Mouse (Mus musculus): ENCODE measurements around the gene Rxfp3. TPM values are rescaled to one million over a fixed set of nuclear protein-coding genes. Genes with fewer than 3 reads are reported as not detected.

The Rxfp3 gene
- not detected for total RNA-seq (2021)
- long read RNA-seq, experiment 1, result 0 reads
- long read RNA-seq, experiment 2, result 0 reads

GRCm38 (mm10) chr15:11037711-11038110 lies at the start of gene Rxfp3:
TSS of gene Rxfp3 (minus strand) at chr15:11037991.
- intact Hi-C loops (cut with DNase I), result loop anchor here (1.0 to 2.0 kb wide), 2 partner anchors 283 to 343 kb away; no protein-coding TSS in a partner anchor
- DNase-seq, result no peak

GRCm38 (mm10) chr15:11084993-11085365 lies 47.2 kb upstream of the Rxfp3 start:
- intact Hi-C loops (cut with DNase I), result no loop called here
- no peak for DNase-seq

DNA sequence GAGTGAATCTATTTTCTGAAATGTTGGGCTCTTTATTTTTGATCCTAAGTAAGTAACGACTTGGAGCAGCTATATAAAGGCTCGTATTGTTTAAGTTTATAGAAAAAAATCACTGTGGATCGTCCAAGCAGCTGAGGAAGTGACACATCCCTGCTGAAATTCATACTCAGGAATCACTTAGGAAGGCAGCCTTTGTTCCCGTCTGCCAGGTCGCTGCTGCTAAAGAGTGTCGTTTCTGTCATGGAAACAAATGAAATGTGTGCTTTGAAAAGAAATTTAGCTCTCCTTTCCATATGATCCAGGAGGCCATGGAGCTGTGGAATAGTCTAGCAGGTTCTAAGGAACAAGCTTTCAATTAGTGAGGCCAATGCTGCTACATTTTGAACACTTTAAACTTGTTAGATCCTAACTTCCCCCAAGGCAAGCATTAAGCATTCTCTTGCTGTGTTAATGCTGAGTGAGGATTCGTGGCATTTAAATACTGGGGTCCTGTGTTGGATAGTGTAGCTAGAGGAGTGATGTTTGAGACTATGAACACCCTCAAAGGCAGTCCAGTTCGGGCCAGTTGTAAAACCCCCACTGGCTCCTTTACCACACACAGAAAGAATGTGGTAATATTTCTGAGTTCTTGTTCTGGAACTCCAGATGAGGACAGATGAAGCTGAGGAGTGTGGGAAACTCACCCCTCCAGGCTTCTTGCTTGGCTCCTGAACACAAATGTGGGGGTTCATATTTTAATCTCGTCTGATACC lies 46.6 kb upstream of the Rxfp3 start:
- DNase-seq, result no peak
- intact Hi-C loops (cut with DNase I), result no loop called here

DNA sequence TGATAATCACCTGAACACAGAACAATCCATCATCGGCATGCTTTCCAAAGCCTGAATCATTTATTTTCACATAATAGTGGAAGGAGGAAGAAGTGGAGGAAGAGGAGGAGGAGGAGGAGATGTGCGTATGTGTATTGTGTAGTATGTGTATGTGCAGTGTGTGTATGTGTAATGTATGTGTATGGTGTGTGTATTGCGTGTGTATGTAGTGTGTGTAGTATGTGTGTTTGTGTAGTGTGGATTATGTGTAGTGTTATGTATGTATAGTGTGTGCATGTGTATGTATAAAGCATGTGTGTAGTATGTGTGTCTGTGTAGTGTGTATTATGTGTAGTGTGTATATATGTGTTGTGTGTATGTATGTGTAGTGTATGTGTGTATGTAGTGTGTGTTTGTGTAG lies 45.9 kb upstream of the Rxfp3 start:
- no peak for DNase-seq
- intact Hi-C loops (cut with DNase I), result no loop called here

DNA sequence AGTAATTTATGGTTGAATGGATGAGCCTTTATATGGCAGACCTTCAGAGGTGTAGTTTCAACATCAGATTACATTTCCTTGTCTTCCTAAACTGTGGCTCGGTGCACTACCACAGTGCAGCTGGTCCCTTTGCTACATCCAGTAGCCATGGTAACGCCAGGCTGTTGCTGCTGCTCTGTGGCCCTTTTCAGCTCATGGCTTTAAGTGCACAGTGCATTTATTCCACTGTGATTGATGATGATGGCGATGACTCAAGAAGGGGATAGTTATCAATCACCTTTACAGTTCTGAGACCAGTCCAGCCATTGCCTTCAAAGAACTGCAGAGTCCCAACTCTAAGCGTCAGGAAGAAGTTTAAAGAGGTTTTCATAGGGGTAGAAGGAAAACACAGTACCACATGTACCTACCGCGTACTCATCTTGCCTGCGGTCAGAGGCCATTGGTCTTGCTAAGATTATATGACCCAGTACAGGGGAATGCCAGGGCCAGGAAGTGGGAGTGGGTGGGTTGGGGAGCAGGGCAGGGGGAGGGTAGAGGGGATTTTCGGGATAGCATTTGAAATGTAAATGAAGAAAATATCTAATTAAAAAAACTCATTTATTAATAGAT lies 45.3 kb upstream of the Rxfp3 start:
- DNase-seq, result no peak
- intact Hi-C loops (cut with DNase I), result no loop called here

GRCm38 (mm10) chr15:11075726-11076361 lies 38.1 kb upstream of the Rxfp3 start:
- DNase-seq, result no peak
- intact Hi-C loops (cut with DNase I), result no loop called here

GRCm38 (mm10) chr15:11067891-11068290 lies 30.1 kb upstream of the Rxfp3 start:
- DNase-seq, result no peak
- intact Hi-C loops (cut with DNase I), result no loop called here

DNA sequence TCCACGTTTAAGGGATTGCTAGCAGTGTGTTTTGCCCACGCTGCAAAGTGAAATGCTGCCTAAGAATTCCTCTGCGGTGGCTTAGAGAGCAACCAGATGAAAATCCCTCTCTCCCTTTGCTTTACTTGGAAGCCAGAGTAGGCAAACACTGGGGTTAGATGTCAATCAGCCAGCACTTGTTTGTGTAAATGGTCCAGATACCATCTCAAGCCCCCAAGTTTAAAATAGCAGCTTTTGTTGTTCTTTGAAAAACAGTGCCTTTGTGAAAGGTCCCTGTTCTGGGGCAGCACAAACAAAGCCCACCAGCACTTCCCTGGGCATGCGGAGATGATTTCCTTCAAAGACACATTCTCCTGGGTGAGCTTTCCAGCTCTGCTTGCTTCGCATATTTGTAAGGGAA lies 28.5 kb upstream of the Rxfp3 start:
- intact Hi-C loops (cut with DNase I), result no loop called here
- DNase-seq, result no peak

DNA sequence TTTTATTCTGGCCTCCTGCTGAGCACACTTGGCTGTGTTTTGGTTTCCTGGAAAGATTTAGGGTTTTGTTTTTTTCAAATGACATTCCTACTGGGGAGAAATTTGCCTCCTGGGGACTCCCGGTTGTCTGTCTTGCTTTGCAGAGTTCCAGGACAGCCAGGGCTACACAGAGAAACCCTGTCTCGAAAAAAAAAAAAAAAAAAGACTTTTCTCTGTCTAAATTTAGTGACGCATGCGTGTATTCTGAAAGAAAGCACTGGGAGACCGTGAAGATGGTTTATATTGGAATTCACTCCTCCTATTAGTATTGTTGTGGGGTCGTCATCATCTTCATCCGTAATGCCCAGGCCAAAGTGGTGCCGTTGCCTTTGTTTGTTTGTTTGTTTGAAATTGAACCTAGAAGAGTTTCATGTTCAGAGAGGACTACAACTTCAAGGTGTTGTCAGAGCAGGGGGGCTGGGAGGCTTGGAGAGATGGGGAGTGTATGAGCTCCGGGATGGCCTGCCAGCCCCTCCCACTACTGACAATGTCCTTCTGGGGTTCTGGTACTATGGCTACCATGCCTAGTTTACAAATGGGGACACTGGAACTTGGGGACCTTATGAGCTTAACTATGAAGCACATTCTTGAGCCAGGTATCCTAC lies 27.9 kb upstream of the Rxfp3 start:
- DNase-seq, result no peak
- intact Hi-C loops (cut with DNase I), result no loop called here

- DNase-seq, result peak; percentile 66 to 77
- intact Hi-C loops (cut with DNase I), result no loop called here
Measured at GRCm38 (mm10) chr15:11064558-11065411, 27.0 kb upstream of the Rxfp3 start, which contains the start of gene Adamts12. TSS of gene Adamts12 (plus strand) at chr15:11064790.

DNA sequence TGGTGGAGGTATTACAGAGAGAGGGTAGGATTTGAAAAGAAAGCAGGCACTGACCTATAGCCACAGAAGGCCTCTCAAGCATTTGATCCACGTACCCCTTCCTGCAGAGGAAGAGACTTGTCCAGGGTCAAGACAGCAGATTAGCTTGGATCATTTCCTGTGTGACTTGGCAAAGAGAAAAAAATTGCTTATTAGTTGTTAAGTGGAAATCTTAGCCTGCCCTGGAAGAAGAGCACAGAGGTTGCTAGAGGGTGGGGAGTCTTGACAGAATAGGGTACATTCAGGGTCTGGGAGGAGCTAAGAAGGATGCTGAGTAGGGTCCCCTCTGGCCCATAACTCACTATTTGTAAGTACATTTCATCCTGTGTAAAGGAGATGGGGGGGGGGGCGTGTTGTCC lies 26.4 kb upstream of the Rxfp3 start:
- intact Hi-C loops (cut with DNase I), result no loop called here
- no peak for DNase-seq

GRCm38 (mm10) chr15:11062903-11063302 lies 25.1 kb upstream of the Rxfp3 start:
- no peak for DNase-seq
- intact Hi-C loops (cut with DNase I), result no loop called here

DNA sequence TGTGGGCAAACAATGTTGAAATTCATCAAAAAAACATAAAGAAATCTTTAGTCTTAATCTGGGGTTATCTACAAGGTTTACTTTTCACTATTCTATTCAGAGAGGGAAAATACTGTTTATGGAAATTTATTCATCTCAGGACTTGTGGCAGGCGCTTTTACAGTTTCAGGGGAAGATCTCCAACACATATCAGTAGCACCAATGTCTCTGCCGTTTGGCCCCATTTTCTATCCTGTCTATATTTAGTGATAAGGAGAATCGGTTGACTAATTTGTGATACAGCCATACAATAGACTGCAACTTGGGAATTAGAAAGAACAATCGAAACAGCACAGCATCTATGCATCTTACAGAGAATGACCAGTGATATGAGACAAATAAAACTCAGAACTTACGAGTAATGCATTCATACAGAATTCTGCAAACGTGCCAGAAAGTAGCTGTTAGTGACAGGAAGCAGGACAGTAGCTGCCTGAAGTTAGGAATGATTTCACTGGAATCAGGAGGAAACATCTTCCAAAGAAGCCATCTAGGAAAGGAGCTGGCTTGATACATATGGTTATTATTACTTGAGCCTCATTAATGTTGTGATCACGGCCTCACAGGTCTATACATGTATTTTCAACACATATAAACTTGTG lies 16.8 kb upstream of the Rxfp3 start:
- no peak for DNase-seq
- intact Hi-C loops (cut with DNase I), result no loop called here

- intact Hi-C loops (cut with DNase I), result no loop called here
- DNase-seq, result no peak
Measured at GRCm38 (mm10) chr15:11053678-11054439, 16.1 kb upstream of the Rxfp3 start.

- no peak for DNase-seq
- intact Hi-C loops (cut with DNase I), result loop anchor here (1.0 kb wide), 1 partner anchor 9 kb away; no protein-coding TSS in a partner anchor
Measured at GRCm38 (mm10) chr15:11042828-11043227, 5.0 kb upstream of the Rxfp3 start.

DNA sequence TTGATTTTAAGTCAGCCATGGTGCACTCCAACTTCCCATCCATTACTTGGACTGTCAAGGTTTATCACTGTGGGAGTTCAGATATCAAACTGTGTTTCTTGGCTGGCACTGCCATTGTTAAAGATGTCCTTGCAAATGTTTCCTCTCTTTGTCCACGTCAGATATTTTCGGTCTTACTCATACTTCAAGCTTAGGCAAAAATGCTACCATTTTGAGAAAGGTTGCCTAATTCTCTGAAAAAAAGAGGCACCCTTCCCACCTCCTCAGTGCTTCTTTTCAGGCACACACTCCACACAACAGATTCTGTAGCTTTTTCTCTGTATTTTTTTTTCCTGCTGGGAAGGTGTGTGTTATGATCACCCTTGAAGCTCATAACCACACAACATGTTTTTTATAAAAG lies 3.4 kb upstream of the Rxfp3 start:
- DNase-seq, result no peak
- intact Hi-C loops (cut with DNase I), result no loop called here

DNA sequence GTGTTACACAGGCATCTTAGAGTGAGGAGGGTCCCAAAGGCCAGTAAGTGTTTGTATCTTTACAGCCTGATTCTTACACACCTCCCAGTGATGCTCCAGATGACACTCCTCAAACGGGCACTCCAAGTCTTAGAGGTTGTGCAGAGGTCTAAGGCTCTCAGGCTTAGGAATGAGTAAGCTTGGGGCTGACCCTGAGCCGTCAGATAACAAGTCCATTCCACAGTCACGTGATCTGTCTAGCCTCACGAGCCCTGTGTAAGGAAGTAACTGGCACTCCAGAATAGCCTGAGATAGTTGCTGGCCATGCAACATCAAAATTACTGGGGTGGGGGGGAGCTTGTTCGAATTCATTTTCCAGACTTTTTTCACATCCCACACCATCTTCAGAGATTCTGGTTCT lies 2.3 kb upstream of the Rxfp3 start:
- DNase-seq, result no peak
- intact Hi-C loops (cut with DNase I), result no loop called here

- no peak for DNase-seq
- intact Hi-C loops (cut with DNase I), result loop anchor here (1.0 kb wide), 1 partner anchor 282 kb away; no protein-coding TSS in a partner anchor
Measured at GRCm38 (mm10) chr15:11038476-11038875, 685 bp upstream of the Rxfp3 start.

DNA sequence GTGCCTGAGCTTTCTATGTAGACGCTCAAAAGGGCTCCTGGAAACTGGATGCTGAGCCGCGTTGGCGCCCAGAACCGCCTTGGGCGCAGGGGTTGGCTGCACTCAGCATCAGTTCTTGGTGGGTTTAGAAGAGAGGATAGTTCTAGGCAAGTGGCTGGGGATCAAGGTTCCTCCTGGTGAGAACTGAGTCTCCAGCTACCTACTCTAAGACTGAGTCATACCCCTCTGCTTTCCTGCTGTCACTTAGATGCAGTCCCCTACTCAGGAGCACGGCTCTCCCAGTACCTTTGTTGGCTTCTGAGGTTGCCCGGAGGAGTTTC lies 455 bp downstream of the Rxfp3 start:
- DNase-seq, result no peak
- intact Hi-C loops (cut with DNase I), result loop anchor here (2.0 kb wide), 1 partner anchor 343 kb away; no protein-coding TSS in a partner anchor

Data from gastrocnemius, postnatal 36 days (tissue).